Mouse (Mus musculus): ENCODE results near the gene Areg.

- TF ChIP-seq CTCF (IDR thresholded peaks at IDR 0.05; ENCODE audit: extremely low read depth, insufficient read depth, low read length) (no peak), POLR2A (IDR thresholded peaks at IDR 0.05; ENCODE audit: extremely low read depth, insufficient read depth, low read length) (no peak)
Measured at GRCm38 (mm10) chr5:91139446-91139873, at the start of gene Areg.

All from cortical plate, adult 2 months (tissue).